Mouse (Mus musculus): ENCODE data around the gene Sirt3. TPM values are rescaled to one million over a fixed set of nuclear protein-coding genes. Genes with fewer than 3 reads are reported as not detected.

The Sirt3 gene
- total RNA-seq, 2 experiments from 2014 or later = 23.4 to 27.7 TPM

DNA sequence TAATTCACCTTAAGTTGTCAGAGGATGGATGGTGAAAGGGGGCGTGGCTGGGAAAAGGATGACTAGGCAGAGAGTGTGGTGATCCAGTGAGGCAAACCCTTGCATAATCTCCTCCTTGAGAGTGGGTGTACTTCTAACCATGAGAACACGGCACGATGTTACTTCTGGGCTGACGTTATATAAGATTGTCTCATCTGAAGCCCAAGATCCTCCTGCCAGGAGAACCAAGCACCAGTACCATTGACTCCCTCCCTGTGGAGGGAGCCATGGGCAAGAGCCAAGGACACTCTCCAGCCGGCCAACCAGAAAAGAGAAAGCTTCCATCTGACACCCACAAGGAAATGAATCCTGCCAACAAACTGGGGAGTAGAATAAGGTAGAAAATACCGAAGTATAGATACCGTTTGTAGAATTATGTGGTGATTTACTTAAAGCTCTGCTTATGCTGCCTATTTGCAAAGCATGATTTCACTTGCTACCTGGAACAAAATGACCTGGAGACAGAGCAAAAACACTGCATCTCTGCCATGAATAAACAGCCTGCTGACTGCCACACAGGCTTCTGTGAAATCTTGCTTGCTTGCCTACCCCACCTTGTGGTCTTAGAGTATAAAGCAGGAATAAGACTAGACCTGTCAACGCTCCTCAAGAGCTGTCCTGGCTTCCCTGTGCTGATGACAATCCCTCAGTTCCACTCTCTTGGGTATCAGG, 53.8 kb downstream of the Sirt3 start:
- ATAC-seq (replicated peaks; ENCODE audit: low FRiP score, low TSS enrichment, poor library complexity, severe bottlenecking) = peak; percentile 87

GRCm38 (mm10) chr7:140822731-140823130, 59.4 kb downstream of the Sirt3 start:
- no peak for ATAC-seq (replicated peaks; ENCODE audit: low FRiP score, low TSS enrichment, poor library complexity, severe bottlenecking)

GRCm38 (mm10) chr7:140821653-140822329, 60.3 kb downstream of the Sirt3 start, which contains the start of gene Zfp941:
TSS of gene Zfp941 (minus strand) at chr7:140822178.
- peak; percentile 92 for ATAC-seq (replicated peaks; ENCODE audit: low FRiP score, low TSS enrichment, poor library complexity, severe bottlenecking)

- no peak for ATAC-seq (replicated peaks; ENCODE audit: low FRiP score, low TSS enrichment, poor library complexity, severe bottlenecking)
Observed at GRCm38 (mm10) chr7:140821305-140821652, 60.8 kb downstream of the Sirt3 start.

DNA sequence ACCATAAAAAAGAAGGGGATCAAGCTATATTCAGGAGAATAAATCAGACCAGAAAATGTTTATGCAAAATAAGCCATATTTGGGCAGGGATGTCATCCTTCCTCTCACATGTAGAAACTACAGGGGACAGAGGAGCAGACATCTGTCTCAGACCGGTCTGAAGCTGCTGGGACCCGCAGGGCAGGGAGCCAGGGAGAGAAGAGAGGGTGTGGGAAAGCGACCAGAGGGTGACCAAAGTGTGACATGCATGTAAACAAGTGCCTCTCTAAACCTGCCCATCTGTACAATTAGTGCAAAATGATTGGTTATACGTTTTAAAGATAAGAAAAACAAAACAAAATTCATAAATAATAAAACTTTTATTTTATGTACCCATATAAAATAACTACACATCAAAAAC, 61.9 kb downstream of the Sirt3 start:
- ATAC-seq (replicated peaks; ENCODE audit: low FRiP score, low TSS enrichment, poor library complexity, severe bottlenecking) = no peak

Other genes with a start within 250 kb of the Sirt3 start
- not detected in 2 replicates for gene Olfr53, start 235.9 kb downstream of the Sirt3 start, total RNA-seq (2014; fragmentation: Nextera tagmentation)
- gene Olfr53, start 235.9 kb downstream of the Sirt3 start, total RNA-seq (2017) = not detected in 2 replicates
- not detected in 2 replicates for gene Olfr539, start 222.4 kb downstream of the Sirt3 start, total RNA-seq (2014; fragmentation: Nextera tagmentation)
- not detected in 2 replicates for gene Olfr539, start 222.4 kb downstream of the Sirt3 start, total RNA-seq (2017)
- 0.20 TPM in 1 of 2 replicates, not detected in the other for gene Olfr45, start 200.4 kb downstream of the Sirt3 start, total RNA-seq (2014; fragmentation: Nextera tagmentation)
- gene Olfr45, start 200.4 kb downstream of the Sirt3 start, total RNA-seq (2017) = not detected in 2 replicates
- gene Olfr541, start 185.0 kb downstream of the Sirt3 start, total RNA-seq (2014; fragmentation: Nextera tagmentation) = not detected in 2 replicates
- not detected in 2 replicates for gene Olfr541, start 185.0 kb downstream of the Sirt3 start, total RNA-seq (2017)
- gene Cyp2e1, start 118.6 kb downstream of the Sirt3 start, total RNA-seq (2014; fragmentation: Nextera tagmentation) = not detected in 2 replicates
- not detected in 2 replicates for gene Cyp2e1, start 118.6 kb downstream of the Sirt3 start, total RNA-seq (2017)
- gene Syce1, start 94.5 kb downstream of the Sirt3 start, total RNA-seq (2014; fragmentation: Nextera tagmentation) = not detected in 2 replicates
- gene Syce1, start 94.5 kb downstream of the Sirt3 start, total RNA-seq (2017) = not detected in 2 replicates
- 4.0 TPM in 1 of 2 replicates, not detected in the other for gene Zfp941, start 60.1 kb downstream of the Sirt3 start, total RNA-seq (2014; fragmentation: Nextera tagmentation)
- gene Zfp941, start 60.1 kb downstream of the Sirt3 start, total RNA-seq (2017) = 0.56 and 2.7 TPM in 2 replicates
- not detected in 2 replicates for gene Urah, start 47.3 kb downstream of the Sirt3 start, total RNA-seq (2014; fragmentation: Nextera tagmentation)
- gene Urah, start 47.3 kb downstream of the Sirt3 start, total RNA-seq (2017) = not detected in 2 replicates
- not detected in 2 replicates for gene Scgb1c1, start 36.8 kb downstream of the Sirt3 start, total RNA-seq (2014; fragmentation: Nextera tagmentation)
- not detected in 2 replicates for gene Scgb1c1, start 36.8 kb downstream of the Sirt3 start, total RNA-seq (2017)
- not detected in 2 replicates for gene Odf3, start 34.5 kb downstream of the Sirt3 start, total RNA-seq (2014; fragmentation: Nextera tagmentation)
- gene Odf3, start 34.5 kb downstream of the Sirt3 start, total RNA-seq (2017) = not detected in 2 replicates
- not detected in 2 replicates for gene Gm45785, start 26.0 kb downstream of the Sirt3 start, total RNA-seq (2014; fragmentation: Nextera tagmentation)
- gene Gm45785, start 26.0 kb downstream of the Sirt3 start, total RNA-seq (2017) = 3.0 TPM in 1 of 2 replicates, not detected in the other
- gene Ric8a, start 25.4 kb downstream of the Sirt3 start, total RNA-seq (2014; fragmentation: Nextera tagmentation) = 30.0 and 44.3 TPM in 2 replicates
- gene Ric8a, start 25.4 kb downstream of the Sirt3 start, total RNA-seq (2017) = 19.2 and 27.5 TPM in 2 replicates
- 12.9 and 14.5 TPM in 2 replicates for gene Bet1l, start 24.7 kb downstream of the Sirt3 start, total RNA-seq (2014; fragmentation: Nextera tagmentation)
- 12.8 and 16.1 TPM in 2 replicates for gene Bet1l, start 24.7 kb downstream of the Sirt3 start, total RNA-seq (2017)
- 86.3 and 118 TPM in 2 replicates for gene Psmd13, start 341 bp downstream of the Sirt3 start, total RNA-seq (2014; fragmentation: Nextera tagmentation)
- 169 and 203 TPM in 2 replicates for gene Psmd13, start 341 bp downstream of the Sirt3 start, total RNA-seq (2017)
- not detected in 2 replicates for gene Cox8b, start 18.1 kb upstream of the Sirt3 start, total RNA-seq (2014; fragmentation: Nextera tagmentation)
- gene Cox8b, start 18.1 kb upstream of the Sirt3 start, total RNA-seq (2017) = not detected in 2 replicates
- 0.52 TPM in 1 of 2 replicates, not detected in the other for gene Nlrp6, start 38.6 kb upstream of the Sirt3 start, total RNA-seq (2014; fragmentation: Nextera tagmentation)
- gene Nlrp6, start 38.6 kb upstream of the Sirt3 start, total RNA-seq (2017) = not detected in 2 replicates
- gene Pgghg, start 59.1 kb upstream of the Sirt3 start, total RNA-seq (2014; fragmentation: Nextera tagmentation) = 12.2 and 18.7 TPM in 2 replicates
- 6.1 and 7.2 TPM in 2 replicates for gene Pgghg, start 59.1 kb upstream of the Sirt3 start, total RNA-seq (2017)
- gene Ifitm5, start 68.0 kb upstream of the Sirt3 start, total RNA-seq (2014; fragmentation: Nextera tagmentation) = 0.55 TPM in 1 of 2 replicates, not detected in the other
- 2.4 TPM in 1 of 2 replicates, not detected in the other for gene Ifitm5, start 68.0 kb upstream of the Sirt3 start, total RNA-seq (2017)
- not detected in 2 replicates for gene Gm45717, start 73.6 kb upstream of the Sirt3 start, total RNA-seq (2014; fragmentation: Nextera tagmentation)
- gene Gm45717, start 73.6 kb upstream of the Sirt3 start, total RNA-seq (2017) = not detected in 2 replicates
- gene Ifitm2, start 73.7 kb upstream of the Sirt3 start, total RNA-seq (2014; fragmentation: Nextera tagmentation) = 285 and 292 TPM in 2 replicates
- gene Ifitm2, start 73.7 kb upstream of the Sirt3 start, total RNA-seq (2017) = 265 and 278 TPM in 2 replicates
- gene Ifitm1, start 84.9 kb upstream of the Sirt3 start, total RNA-seq (2014; fragmentation: Nextera tagmentation) = 37.2 and 54.3 TPM in 2 replicates
- 20.9 and 50.8 TPM in 2 replicates for gene Ifitm1, start 84.9 kb upstream of the Sirt3 start, total RNA-seq (2017)
- gene Ifitm3, start 128.5 kb upstream of the Sirt3 start, total RNA-seq (2014; fragmentation: Nextera tagmentation) = 53.9 and 67.3 TPM in 2 replicates
- 54.1 and 55.3 TPM in 2 replicates for gene Ifitm3, start 128.5 kb upstream of the Sirt3 start, total RNA-seq (2017)
- gene Ifitm6, start 135.6 kb upstream of the Sirt3 start, total RNA-seq (2014; fragmentation: Nextera tagmentation) = not detected in 2 replicates
- gene Ifitm6, start 135.6 kb upstream of the Sirt3 start, total RNA-seq (2017) = 25.3 TPM in 1 of 2 replicates, not detected in the other
- gene Gm17387, start 146.8 kb upstream of the Sirt3 start, total RNA-seq (2014; fragmentation: Nextera tagmentation) = not detected in 2 replicates
- not detected in 2 replicates for gene Gm17387, start 146.8 kb upstream of the Sirt3 start, total RNA-seq (2017)
- gene B4galnt4, start 178.8 kb upstream of the Sirt3 start, total RNA-seq (2014; fragmentation: Nextera tagmentation) = 0.20 and 0.70 TPM in 2 replicates
- not detected in 2 replicates for gene B4galnt4, start 178.8 kb upstream of the Sirt3 start, total RNA-seq (2017)
- gene Pkp3, start 195.9 kb upstream of the Sirt3 start, total RNA-seq (2014; fragmentation: Nextera tagmentation) = 0.17 and 11.2 TPM in 2 replicates
- gene Pkp3, start 195.9 kb upstream of the Sirt3 start, total RNA-seq (2017) = 2.8 TPM in 1 of 2 replicates, not detected in the other
- 14.0 and 24.8 TPM in 2 replicates for gene Sigirr, start 218.3 kb upstream of the Sirt3 start, total RNA-seq (2014; fragmentation: Nextera tagmentation)
- gene Sigirr, start 218.3 kb upstream of the Sirt3 start, total RNA-seq (2017) = 7.1 and 13.0 TPM in 2 replicates
- not detected in 2 replicates for gene Ano9, start 235.5 kb upstream of the Sirt3 start, total RNA-seq (2014; fragmentation: Nextera tagmentation)
- gene Ano9, start 235.5 kb upstream of the Sirt3 start, total RNA-seq (2017) = not detected in 2 replicates
- gene Ptdss2, start 240.1 kb upstream of the Sirt3 start, total RNA-seq (2014; fragmentation: Nextera tagmentation) = 59.0 and 64.0 TPM in 2 replicates
- gene Ptdss2, start 240.1 kb upstream of the Sirt3 start, total RNA-seq (2017) = 14.0 and 21.1 TPM in 2 replicates

All from megakaryocyte-erythroid progenitor cell, adult 5-6 weeks (primary cell).